Mouse (Mus musculus) embryonic facial prominence, embryonic 12.5 days (tissue): ENCODE measurements at regions not wholly inside any gene's neighbourhood (a gene's known extent, or its start where the extent isn't known, plus 50 kb on each side); places are given as distances from the start of the nearest gene placed in this dataset.

Source experiments
- ATAC-seq: fragments of 200-750 bp; cut with Nextera tagmentation; 2 replicates; pipeline ENCODE4 v1.8.0; 2017; ENCODE audit not compliant: insufficient number of reproducible peaks, insufficient read depth, low FRiP score, low TSS enrichment
- H3K27ac ChIP-seq: fragments of 300-500 bp; sonication (generic); 2 replicates; pipeline ENCODE4 v1.5.1; 2016; ENCODE audit warnings: mild to moderate bottlenecking
- H3K27me3 ChIP-seq: fragments of 300-500 bp; sonication (generic); 2 replicates; pipeline ENCODE4 v1.6.1; 2016; ENCODE audit warnings: mild to moderate bottlenecking, moderate library complexity
- H3K36me3 ChIP-seq: fragments of 300-500 bp; sonication (generic); 2 replicates; pipeline ENCODE4 v1.6.1; 2016; ENCODE audit warnings: mild to moderate bottlenecking
- H3K4me1 ChIP-seq: fragments of 300-500 bp; sonication (generic); 2 replicates; pipeline ENCODE4 v1.6.1; 2016
- H3K4me2 ChIP-seq: fragments of 300-500 bp; sonication (generic); replicated peaks from 2 replicates; pipeline ENCODE4 v1.6.1; 2016; ENCODE audit warnings: mild to moderate bottlenecking, moderate library complexity
- H3K4me3 ChIP-seq: fragments of 300-500 bp; sonication (generic); 2 replicates; pipeline ENCODE4 v1.5.1; 2016; ENCODE audit warnings: mild to moderate bottlenecking
- H3K9ac ChIP-seq: fragments of 300-500 bp; sonication (generic); 2 replicates; pipeline ENCODE4 v1.6.1; 2016; ENCODE audit warnings: mild to moderate bottlenecking, moderate library complexity
- H3K9me3 ChIP-seq: fragments of 300-500 bp; sonication (generic); 2 replicates; pipeline ENCODE4 v1.6.1; 2016; ENCODE audit warnings: mild to moderate bottlenecking, moderate library complexity
- WGBS: fragments of 180-500 bp; shearing (Covaris S2); methylation state at CpG from one replicate; pipeline ENCODE4 v1.1.7; 2016; 5-methylcytosine and 5-hydroxymethylcytosine counted together

DNA sequence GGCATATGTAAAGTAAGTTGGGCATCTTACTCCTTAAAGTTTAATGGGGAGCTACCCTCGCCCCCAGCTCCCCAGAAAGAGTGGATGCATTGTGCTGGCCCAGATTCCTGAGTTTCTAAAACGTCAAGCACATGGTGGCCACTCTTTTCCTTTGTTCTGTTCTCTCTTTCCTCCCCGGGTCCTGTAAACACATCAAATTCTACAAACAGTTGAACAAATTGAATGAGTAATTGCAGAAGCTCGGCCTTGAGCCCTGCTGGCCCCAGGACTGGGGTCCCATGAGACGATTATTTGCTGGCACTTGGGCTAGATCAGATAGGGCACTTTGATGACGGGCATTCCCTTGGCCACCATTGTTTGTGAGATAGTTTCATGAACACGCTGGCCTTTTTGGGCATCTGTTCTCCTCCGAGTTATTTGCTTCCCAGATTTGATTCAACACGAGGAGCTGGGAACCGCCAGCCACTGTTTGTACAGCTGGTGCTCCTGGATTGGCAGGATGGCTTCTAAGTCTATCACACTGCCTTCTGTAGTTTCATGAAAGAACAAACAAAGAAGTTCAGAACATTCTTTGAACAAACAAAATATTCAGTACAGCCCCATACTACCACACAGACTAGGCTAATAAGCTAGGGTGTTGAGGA lies 257.5 kb upstream of the Msx2 start:
- Histone ChIP-seq H3K4me3 (no peak overlapping the region), H3K9me3 (no peaks in the 10 kb centered on the region), H3K27ac (no peak overlapping the region), H3K9ac (no peak overlapping the region), H3K4me1 (no peaks in the 10 kb centered on the region), H3K4me2 (no peak overlapping the region), H3K27me3 (no peaks in the 10 kb centered on the region), H3K36me3 (no peaks in the 10 kb centered on the region)
- 53% methylated on average over 10 of the region's 10 CpGs for WGBS
- ATAC-seq, result no peak

DNA sequence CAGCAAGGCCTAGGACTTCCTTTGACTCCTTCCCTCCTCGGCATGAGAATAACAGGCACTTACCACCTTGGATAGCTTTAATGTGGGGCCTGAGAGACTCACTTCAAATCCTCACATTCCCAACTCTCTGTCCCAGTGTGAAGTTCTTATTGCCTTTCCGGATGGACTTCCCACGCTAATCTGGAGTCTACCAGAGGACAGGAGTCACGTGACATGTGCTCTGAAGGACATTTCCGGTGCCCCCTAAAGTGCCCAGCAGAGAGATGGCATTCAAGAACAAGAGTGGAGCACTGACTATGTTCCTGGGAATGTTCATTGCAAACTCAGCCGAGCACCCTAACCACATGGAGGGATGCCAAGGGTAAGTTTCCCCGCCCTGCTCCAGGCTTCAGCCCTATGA lies 257.0 kb upstream of the Msx2 start:
- Histone ChIP-seq H3K4me1 (no peaks in the 10 kb centered on the region), H3K36me3 (no peaks in the 10 kb centered on the region)
- WGBS, result 92% methylated on average over 7 of the region's 7 CpGs

DNA sequence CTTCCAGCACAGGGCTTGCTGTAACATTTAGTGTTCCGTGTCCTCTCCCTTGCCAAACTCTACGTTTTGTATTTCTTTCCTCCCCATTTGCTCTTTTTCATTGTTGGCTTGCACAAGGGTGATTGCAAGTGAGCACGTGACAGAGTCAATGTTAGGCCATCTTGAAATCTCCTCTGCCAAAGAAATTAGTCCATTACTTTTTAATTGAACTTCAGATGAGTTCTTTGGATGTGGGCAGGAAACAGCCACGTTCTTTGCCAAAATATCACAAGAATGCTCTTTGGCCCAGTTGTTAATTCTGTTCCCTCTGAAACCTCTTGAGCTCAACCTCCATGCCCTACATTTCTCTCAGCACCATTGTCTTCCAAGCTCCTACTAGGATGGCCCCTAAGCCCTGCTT lies 253.2 kb upstream of the Msx2 start:
- Histone ChIP-seq H3K27ac (no peak overlapping the region), H3K4me3 (no peak overlapping the region), H3K4me1 (peaks cover 9% of the 10 kb centered on the region; the same call in 1 of the 2 replicates), H3K9ac (no peak overlapping the region), H3K36me3 (no peaks in the 10 kb centered on the region), H3K27me3 (no peaks in the 10 kb centered on the region), H3K9me3 (no peaks in the 10 kb centered on the region), H3K4me2 (no peak overlapping the region)
- ATAC-seq, result no peak
- WGBS, result 88% methylated on average over 4 of the region's 4 CpGs

More for the DNA sequence above, 257.0 kb upstream of the Msx2 start:
- Histone ChIP-seq H3K4me2 (no peak overlapping the region), H3K9me3 (no peaks in the 10 kb centered on the region), H3K4me3 (no peak overlapping the region), H3K9ac (no peak overlapping the region), H3K27ac (no peak overlapping the region), H3K27me3 (no peaks in the 10 kb centered on the region)
- no peak for ATAC-seq

DNA sequence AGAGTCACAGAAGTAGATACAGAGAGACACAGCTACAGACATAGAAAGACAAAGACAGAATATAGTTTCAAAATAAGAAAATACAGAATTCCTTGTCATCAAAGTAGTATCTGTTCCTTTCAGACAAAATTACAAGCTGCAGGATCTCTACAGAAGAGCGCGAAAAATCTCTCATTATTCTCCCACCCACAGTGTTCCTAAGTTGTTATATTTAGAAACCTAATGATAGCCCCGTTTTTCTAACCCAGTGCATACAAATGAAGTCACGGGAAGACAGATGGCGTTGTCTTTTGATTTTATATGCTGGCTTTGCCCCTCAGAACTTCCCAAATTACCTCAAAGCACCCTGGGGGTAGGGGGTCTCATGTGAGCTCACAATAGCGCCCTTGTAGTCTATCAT lies 250.0 kb upstream of the Msx2 start:
- ATAC-seq, result no peak
- 46% methylated on average over 6 of the region's 6 CpGs for WGBS
- peaks cover 12% of the 10 kb centered on the region; the same call in 1 of the 2 replicates for H3K4me1 ChIP-seq
- no peaks in the 10 kb centered on the region for H3K27me3 ChIP-seq
- no peak overlapping the region for H3K9ac ChIP-seq
- H3K9me3 ChIP-seq, result no peaks in the 10 kb centered on the region
- no peak overlapping the region for H3K27ac ChIP-seq
- H3K4me3 ChIP-seq, result no peak overlapping the region
- no peak overlapping the region for H3K4me2 ChIP-seq
- no peaks in the 10 kb centered on the region for H3K36me3 ChIP-seq

DNA sequence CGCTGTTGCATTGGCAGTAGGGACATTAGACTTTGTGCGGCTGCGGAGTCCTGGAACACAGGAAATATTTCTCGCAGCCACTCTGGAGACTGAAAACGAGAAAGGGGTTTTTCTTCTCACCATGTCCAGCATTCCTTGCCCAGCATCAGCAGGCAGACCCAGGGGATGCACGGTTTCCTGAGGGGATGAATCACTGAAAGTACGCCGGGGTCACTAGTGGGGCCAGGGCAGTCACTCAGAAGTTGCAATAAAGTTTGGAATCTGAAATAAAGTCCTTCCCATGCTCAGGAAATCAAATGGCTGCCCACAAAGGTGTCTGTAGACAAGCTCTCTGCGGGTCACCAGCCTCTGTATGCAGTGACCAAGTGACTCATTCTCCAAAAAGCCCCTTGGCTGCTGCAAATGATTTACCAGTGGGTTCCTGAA lies 248.2 kb upstream of the Msx2 start:
- ATAC-seq, result no peak
- WGBS, result 44% methylated on average over 9 of the region's 9 CpGs
- H3K4me2 ChIP-seq, result no peak overlapping the region
- H3K27me3 ChIP-seq, result no peaks in the 10 kb centered on the region
- H3K9me3 ChIP-seq, result no peaks in the 10 kb centered on the region
- H3K36me3 ChIP-seq, result no peaks in the 10 kb centered on the region
- H3K4me1 ChIP-seq, result peaks cover 12% of the 10 kb centered on the region; the same call in 1 of the 2 replicates
- H3K9ac ChIP-seq, result no peak overlapping the region
- H3K27ac ChIP-seq, result peak overlapping the region; percentile 43; the same call in 1 of the 2 replicates
- H3K4me3 ChIP-seq, result no peak overlapping the region

DNA sequence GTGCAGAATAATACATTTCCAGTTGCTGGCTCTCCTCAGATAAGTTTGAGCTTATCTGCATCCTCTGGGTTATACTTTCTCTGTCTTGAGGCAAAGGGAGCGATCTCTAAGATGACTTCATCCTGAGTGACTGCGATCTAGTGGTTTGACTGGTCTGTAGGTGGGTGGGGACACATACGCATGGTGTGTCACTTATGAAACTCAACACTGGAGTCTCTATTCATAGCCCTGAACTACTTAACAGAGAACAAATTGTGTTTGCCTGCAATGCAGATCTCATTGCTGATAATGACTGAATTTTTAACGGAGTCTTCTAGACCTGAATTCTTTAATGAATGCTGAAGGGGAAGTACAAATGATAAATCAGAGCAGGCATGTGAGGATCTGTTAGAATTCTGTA lies 244.7 kb upstream of the Msx2 start:
- Histone ChIP-seq H3K27ac (no peak overlapping the region), H3K4me3 (no peak overlapping the region), H3K4me2 (no peak overlapping the region), H3K4me1 (peaks cover 12% of the 10 kb centered on the region; the same call in 1 of the 2 replicates), H3K36me3 (no peaks in the 10 kb centered on the region), H3K27me3 (no peaks in the 10 kb centered on the region), H3K9ac (no peak overlapping the region), H3K9me3 (no peaks in the 10 kb centered on the region)
- WGBS, result 70% methylated on average over 4 of the region's 4 CpGs
- ATAC-seq, result no peak

DNA sequence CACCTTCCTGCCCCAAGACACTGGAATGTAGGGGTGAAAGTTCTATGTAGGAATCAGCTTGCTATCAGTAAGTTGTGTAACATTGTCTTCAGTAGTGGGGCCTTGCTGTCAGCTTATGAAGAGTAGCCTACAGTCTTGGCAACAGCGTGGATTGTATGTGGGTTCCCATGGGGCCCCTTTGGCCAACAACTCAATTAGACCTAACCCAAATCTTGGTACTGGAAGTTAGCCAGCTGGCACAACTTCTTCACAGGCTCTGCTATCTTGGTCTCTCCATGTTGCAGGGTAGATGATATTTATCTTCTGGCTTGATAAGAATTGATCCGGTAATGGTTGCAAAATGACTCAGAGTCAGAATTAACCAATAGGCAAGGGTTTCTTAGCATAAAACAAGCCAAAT lies 244.2 kb upstream of the Msx2 start:
- Histone ChIP-seq H3K4me1 (peaks cover 12% of the 10 kb centered on the region; the same call in 1 of the 2 replicates), H3K9ac (no peak overlapping the region), H3K9me3 (no peaks in the 10 kb centered on the region), H3K27me3 (no peaks in the 10 kb centered on the region), H3K4me3 (no peak overlapping the region), H3K4me2 (no peak overlapping the region), H3K36me3 (no peaks in the 10 kb centered on the region), H3K27ac (no peak overlapping the region)
- no peak for ATAC-seq
- 97% methylated on average over 2 of the region's 2 CpGs for WGBS

DNA sequence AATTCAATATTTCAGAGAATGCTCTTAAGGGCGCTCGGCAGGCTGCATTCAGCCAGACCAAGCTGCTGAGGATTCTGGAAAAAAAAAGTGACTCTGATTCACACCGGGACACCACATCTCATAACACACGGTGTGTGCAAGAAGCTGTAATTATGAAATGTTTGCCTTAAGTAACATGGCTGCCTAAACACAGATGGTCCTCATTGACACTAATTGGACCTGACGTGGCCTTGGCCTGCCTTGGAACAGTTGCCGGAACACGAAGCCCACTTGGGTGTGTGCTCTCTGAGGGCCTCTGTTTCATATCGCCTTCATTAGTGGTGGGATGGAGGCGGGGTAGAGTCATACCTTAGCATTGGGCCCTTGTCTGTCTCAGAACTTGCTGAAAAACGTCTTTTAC lies 236.2 kb upstream of the Msx2 start:
- no peaks in the 10 kb centered on the region for H3K9me3 ChIP-seq
- no peak overlapping the region; the same call in 1 of the 2 replicates for H3K4me2 ChIP-seq
- H3K27ac ChIP-seq, result peak overlapping the region; percentile 75
- H3K36me3 ChIP-seq, result no peaks in the 10 kb centered on the region
- no peaks in the 10 kb centered on the region for H3K27me3 ChIP-seq
- no peak overlapping the region for H3K4me3 ChIP-seq
- peak; percentile 72; the same call in 1 of the 2 replicates for ATAC-seq
- no peak overlapping the region for H3K9ac ChIP-seq
- WGBS, result 21% methylated on average over 10 of the region's 10 CpGs
- peaks cover 26% of the 10 kb centered on the region for H3K4me1 ChIP-seq

DNA sequence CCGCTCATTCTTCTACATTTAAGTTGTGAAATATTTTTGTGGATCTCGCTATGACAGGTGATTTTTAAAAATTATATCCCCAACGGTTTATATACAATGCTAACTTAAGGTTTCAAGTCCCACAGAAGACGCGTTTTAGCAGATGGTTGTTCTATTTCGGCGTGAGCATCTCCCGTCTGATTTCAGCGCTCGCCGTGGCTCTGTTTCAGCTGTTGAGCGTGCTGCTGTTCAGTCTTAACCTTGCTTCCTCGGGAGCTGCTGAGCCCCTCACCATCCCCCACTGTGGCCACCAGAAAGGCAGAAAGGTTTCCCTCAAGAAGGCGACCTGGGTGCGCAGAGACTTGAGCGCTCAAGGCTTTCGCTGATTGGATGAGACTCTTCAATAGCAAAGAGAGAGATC lies 234.7 kb upstream of the Msx2 start:
- H3K36me3 ChIP-seq, result no peaks in the 10 kb centered on the region
- H3K27me3 ChIP-seq, result no peaks in the 10 kb centered on the region
- 0 out of 2 replicates have a peak overlapping the region, but pooled peaks have one; percentile 3 for H3K27ac ChIP-seq
- WGBS, result 77% methylated on average over 17 of the region's 17 CpGs
- no peak overlapping the region for H3K4me2 ChIP-seq
- ATAC-seq, result no peak
- peaks cover 26% of the 10 kb centered on the region for H3K4me1 ChIP-seq
- no peak overlapping the region for H3K9ac ChIP-seq
- H3K9me3 ChIP-seq, result no peaks in the 10 kb centered on the region
- no peak overlapping the region for H3K4me3 ChIP-seq

DNA sequence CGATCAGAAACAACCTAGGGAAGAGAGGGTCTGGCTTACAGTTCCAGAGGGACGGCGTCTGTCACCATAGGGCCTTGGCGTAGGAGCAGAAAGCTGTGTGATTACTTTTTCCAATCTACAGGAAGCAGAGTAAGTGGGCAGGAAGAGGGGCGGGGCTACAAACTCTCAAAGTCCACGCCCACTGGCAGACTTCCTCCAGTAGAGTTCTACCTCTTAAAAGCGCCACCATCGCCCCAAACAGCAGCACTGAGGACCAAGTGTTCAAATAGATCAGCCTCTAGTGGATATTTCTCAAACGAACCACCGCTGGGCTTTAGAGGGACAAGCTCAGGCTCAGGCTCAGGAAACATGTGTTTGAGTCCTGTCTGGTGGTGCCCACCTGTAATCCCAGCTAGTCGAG lies 231.2 kb upstream of the Msx2 start:
- Histone ChIP-seq H3K9ac (no peak overlapping the region), H3K4me2 (no peak overlapping the region), H3K27ac (no peak overlapping the region), H3K9me3 (no peaks in the 10 kb centered on the region), H3K4me3 (no peak overlapping the region), H3K36me3 (no peaks in the 10 kb centered on the region), H3K27me3 (no peaks in the 10 kb centered on the region), H3K4me1 (peaks cover 15% of the 10 kb centered on the region)
- no peak for ATAC-seq
- WGBS, result 89% methylated on average over 11 of the region's 11 CpGs

DNA sequence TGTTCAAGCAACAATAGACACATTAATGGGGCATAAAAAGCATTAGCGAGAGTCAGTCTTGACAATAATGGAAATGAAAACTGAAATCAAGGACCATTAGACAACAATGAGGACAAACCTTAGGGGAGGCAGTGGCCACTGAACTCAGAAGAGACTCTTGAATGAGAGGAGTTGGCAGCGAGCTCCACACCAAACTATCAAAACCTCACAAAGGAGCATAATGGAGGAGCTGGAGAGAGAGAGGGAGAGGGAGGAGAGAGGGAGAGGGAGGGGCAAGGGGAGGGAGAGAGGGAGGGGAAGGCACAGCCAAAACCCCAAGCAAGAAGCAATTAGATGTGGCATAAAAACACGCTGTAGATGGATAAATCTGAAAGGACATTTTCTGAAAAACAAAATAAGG lies 227.4 kb upstream of the Msx2 start:
- Histone ChIP-seq H3K27ac (no peak overlapping the region), H3K36me3 (no peaks in the 10 kb centered on the region), H3K4me2 (no peak overlapping the region), H3K27me3 (no peaks in the 10 kb centered on the region), H3K9ac (no peak overlapping the region), H3K4me1 (no peaks in the 10 kb centered on the region), H3K4me3 (no peak overlapping the region), H3K9me3 (no peaks in the 10 kb centered on the region)
- no peak for ATAC-seq
- 62% methylated on average over 3 of the region's 3 CpGs for WGBS

DNA sequence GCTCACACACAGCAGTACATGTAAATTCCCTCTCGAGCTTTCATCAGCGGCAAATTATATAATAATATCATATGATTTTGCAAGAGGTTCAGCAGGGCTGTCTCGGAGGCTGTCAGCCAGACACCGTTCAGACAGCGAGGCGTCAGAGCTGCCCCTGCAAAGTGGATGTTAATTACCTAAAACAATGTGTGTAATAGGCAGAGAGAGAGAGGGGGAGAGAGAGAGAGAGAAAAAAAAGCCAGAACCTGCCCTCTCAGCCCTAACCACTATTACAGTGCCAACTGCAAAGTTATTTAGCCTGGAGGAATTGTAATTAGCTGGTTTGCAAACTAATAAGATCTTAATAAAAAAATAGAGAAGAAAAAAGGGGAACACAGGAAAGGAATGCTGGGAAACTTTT lies 225.1 kb upstream of the Msx2 start:
- no peak overlapping the region for H3K27ac ChIP-seq
- no peaks in the 10 kb centered on the region for H3K27me3 ChIP-seq
- H3K4me3 ChIP-seq, result no peak overlapping the region
- no peak overlapping the region for H3K4me2 ChIP-seq
- no peaks in the 10 kb centered on the region for H3K9me3 ChIP-seq
- WGBS, result 40% methylated on average over 6 of the region's 6 CpGs
- H3K9ac ChIP-seq, result no peak overlapping the region
- H3K4me1 ChIP-seq, result no peaks in the 10 kb centered on the region; the same call in 1 of the 2 replicates
- ATAC-seq, result no peak
- H3K36me3 ChIP-seq, result no peaks in the 10 kb centered on the region
